Mouse (Mus musculus): Measurements from ENCODE around the gene Tnfrsf13b. TPM values are rescaled to one million over a fixed set of nuclear protein-coding genes. Genes with fewer than 3 reads are reported as not detected.
"Not testable (repeated sequence)": the region's sequence is repeated elsewhere in the genome, so short reads cannot be mapped to it uniquely, and the experiment has no call there.

Gene Tnfrsf13b
- polyA plus RNA-seq, 1 experiment from 2014 or later: 2.2 TPM

DNA sequence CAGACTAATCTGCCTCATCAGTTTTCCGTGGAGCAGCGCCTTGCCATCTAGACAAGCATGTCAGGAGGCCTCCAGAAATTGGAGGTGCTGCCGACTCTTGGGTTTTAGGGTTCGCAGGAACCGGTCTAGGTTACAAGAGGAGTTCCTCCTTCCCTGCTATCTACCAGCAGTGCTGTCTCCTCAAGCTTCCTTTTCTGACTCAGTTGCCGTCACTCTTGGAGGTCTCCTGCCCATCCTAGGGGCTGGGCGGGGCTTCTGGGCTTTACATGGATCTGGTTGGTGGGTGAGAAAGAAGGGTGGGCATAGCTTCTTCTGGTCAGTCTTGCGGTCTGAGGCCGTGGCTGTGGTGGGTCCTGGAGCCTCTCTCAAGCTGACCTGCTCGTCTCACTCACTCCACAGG is 2.8 kb downstream of the Tnfrsf13b start:
- Histone ChIP-seq H3K9me3 (replicated peaks) (no peaks in the 10 kb centered on the region), H3K4me3 (no peak overlapping the region), H3K9ac (no peak overlapping the region), H3K4me1 (replicated peaks) (no peaks in the 10 kb centered on the region), H3K27me3 (replicated peaks) (no peaks in the 10 kb centered on the region), H3K4me2 (no peak overlapping the region), H3K27ac (ENCODE audit: poor library complexity, severe bottlenecking) (no peak overlapping the region), H3K36me3 (no peaks in the 10 kb centered on the region)
- ATAC-seq (ENCODE audit: insufficient number of reproducible peaks, low FRiP score): no peak
- 37% methylated on average over 10 of the region's 10 CpGs for WGBS

DNA sequence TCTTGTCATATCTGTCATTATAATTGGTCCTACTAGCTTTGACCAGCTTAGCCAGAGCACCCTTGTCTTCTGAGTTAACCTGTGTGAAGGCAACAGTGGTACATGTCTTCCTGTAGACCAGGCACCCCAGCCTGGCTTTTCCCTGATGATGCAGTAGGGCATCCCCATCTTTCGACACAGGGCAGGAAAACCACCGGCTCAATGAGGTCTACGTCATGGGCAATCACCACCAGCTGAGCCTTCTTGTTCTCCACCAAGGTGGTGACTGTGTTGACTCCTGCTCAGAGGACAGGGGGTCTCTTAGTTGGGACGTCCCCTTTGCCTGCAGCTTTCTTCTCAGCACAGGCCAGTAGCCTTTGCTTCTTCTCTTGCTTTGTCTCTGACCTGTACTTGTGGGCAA is 4.1 kb downstream of the Tnfrsf13b start:
- not testable (repeated sequence) for H3K4me2 ChIP-seq; H3K4me1 ChIP-seq (replicated peaks); H3K27me3 ChIP-seq (replicated peaks); H3K4me3 ChIP-seq; H3K9me3 ChIP-seq (replicated peaks); H3K36me3 ChIP-seq; H3K27ac ChIP-seq (ENCODE audit: poor library complexity, severe bottlenecking); ATAC-seq (ENCODE audit: insufficient number of reproducible peaks, low FRiP score); H3K9ac ChIP-seq
- WGBS: 75% methylated on average over 4 of the region's 4 CpGs

DNA sequence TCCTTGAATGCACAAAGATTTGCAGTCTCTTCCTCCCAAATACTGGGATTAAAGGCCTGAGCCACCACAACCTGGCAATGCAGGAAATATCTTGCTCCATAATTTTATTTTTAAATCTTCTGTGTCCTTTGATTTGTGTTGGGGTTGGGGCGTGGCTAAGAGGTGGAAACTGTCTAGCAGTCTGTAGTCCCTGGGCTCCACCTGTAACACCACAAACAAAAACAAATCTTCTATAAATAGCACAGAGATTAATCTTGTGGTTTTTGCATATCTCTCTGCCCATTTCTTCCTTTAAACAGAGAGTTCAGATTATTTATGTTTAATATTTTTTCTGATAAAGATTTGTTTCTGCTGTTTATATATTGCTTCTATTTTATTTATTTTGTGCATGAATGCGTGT is 6.4 kb downstream of the Tnfrsf13b start:
- 73% methylated on average over 2 of the region's 2 CpGs for WGBS
- ATAC-seq (ENCODE audit: insufficient number of reproducible peaks, low FRiP score): no peak
- Histone ChIP-seq H3K27me3 (replicated peaks) (no peaks in the 10 kb centered on the region), H3K36me3 (no peaks in the 10 kb centered on the region), H3K27ac (ENCODE audit: poor library complexity, severe bottlenecking) (no peak overlapping the region), H3K4me1 (replicated peaks) (no peaks in the 10 kb centered on the region), H3K9ac (no peak overlapping the region), H3K9me3 (replicated peaks) (no peaks in the 10 kb centered on the region), H3K4me3 (no peak overlapping the region), H3K4me2 (no peak overlapping the region)

GRCm38 (mm10) chr11:61141693-61142092 is 15.1 kb downstream of the Tnfrsf13b start:
- peaks cover 15% of the 10 kb centered on the region for H3K4me1 ChIP-seq (replicated peaks)
- H3K27me3 ChIP-seq (replicated peaks): peaks cover 10% of the 10 kb centered on the region
- H3K9ac ChIP-seq: no peak overlapping the region
- no peak overlapping the region for H3K27ac ChIP-seq (ENCODE audit: poor library complexity, severe bottlenecking)
- WGBS: 67% methylated on average over 2 of the region's 2 CpGs
- H3K4me3 ChIP-seq: no peak overlapping the region
- no peaks in the 10 kb centered on the region for H3K36me3 ChIP-seq
- no peak overlapping the region for H3K4me2 ChIP-seq
- no peaks in the 10 kb centered on the region for H3K9me3 ChIP-seq (replicated peaks)
- no peak for ATAC-seq (ENCODE audit: insufficient number of reproducible peaks, low FRiP score)

DNA sequence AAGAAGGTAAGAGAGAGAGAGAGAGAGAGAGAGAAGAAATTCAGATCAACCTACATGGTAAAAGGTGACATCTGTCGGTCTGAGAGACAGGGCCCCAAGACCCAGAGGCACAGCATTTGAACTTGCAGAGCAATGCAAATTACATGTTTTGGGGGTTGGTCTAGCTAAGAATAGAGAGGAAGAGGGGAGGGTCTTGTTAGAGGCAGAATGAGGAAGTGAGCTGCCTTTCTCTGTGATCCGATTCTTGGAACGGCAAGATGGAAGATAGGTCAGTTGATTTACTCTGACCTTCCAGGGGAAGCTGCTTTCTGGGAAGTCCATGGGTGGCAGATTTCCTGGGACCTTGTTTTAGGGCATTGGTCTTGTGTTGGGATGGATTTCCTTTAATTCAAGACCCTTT is 15.7 kb downstream of the Tnfrsf13b start:
- Histone ChIP-seq H3K36me3 (no peaks in the 10 kb centered on the region), H3K9ac (no peak overlapping the region), H3K4me2 (no peak overlapping the region), H3K27me3 (replicated peaks) (peaks cover 14% of the 10 kb centered on the region), H3K4me3 (no peak overlapping the region), H3K4me1 (replicated peaks) (peaks cover 21% of the 10 kb centered on the region), H3K9me3 (replicated peaks) (no peaks in the 10 kb centered on the region), H3K27ac (ENCODE audit: poor library complexity, severe bottlenecking) (no peak overlapping the region)
- 43% methylated on average over 3 of the region's 3 CpGs for WGBS
- no peak for ATAC-seq (ENCODE audit: insufficient number of reproducible peaks, low FRiP score)

DNA sequence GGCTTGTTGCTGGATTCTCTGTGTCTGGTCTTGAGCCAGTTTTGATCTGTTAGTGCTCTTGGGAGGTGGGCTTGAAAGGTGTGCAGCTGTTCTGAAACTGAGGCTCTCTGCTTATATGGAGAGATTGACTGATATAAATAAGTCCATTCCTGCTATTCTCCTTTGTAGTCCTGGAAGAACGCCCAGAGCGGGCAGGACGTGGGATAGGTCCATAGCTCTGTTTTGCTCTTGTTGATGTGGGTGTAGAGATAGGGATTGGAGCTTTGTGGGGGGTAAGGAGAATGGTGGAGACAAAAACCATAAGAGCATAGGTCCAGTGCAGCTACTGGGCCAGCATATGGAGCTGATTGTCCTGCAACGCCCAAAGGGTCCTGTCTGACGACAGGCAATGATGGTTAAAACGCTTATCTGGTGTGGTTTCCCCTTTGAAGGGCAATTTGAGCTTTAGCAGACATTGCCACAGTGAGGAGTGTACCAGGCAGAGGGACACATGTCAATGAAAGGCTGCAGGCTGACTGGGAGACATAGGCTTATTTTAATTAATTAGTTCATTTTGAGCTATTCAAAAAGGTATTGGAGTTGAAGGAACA is 16.5 kb downstream of the Tnfrsf13b start:
- 51% methylated on average over 6 of the region's 6 CpGs for WGBS
- no peak for ATAC-seq (ENCODE audit: insufficient number of reproducible peaks, low FRiP score)
- Histone ChIP-seq H3K9me3 (replicated peaks) (no peaks in the 10 kb centered on the region), H3K9ac (no peak overlapping the region), H3K27me3 (replicated peaks) (peaks cover 21% of the 10 kb centered on the region), H3K27ac (ENCODE audit: poor library complexity, severe bottlenecking) (no peak overlapping the region), H3K36me3 (no peaks in the 10 kb centered on the region), H3K4me3 (no peak overlapping the region), H3K4me2 (peak overlapping the region; percentile 22), H3K4me1 (replicated peaks) (peaks cover 26% of the 10 kb centered on the region)

GRCm38 (mm10) chr11:61143564-61144469 is 17.3 kb downstream of the Tnfrsf13b start:
- no peak overlapping the region for H3K27ac ChIP-seq (ENCODE audit: poor library complexity, severe bottlenecking)
- no peaks in the 10 kb centered on the region for H3K9me3 ChIP-seq (replicated peaks)
- ATAC-seq (ENCODE audit: insufficient number of reproducible peaks, low FRiP score): no peak
- peaks cover 24% of the 10 kb centered on the region for H3K27me3 ChIP-seq (replicated peaks)
- no peaks in the 10 kb centered on the region for H3K36me3 ChIP-seq
- H3K4me3 ChIP-seq: no peak overlapping the region
- WGBS: 59% methylated on average over 7 of the region's 7 CpGs
- peaks cover 26% of the 10 kb centered on the region for H3K4me1 ChIP-seq (replicated peaks)
- H3K4me2 ChIP-seq: no peak overlapping the region
- H3K9ac ChIP-seq: no peak overlapping the region

GRCm38 (mm10) chr11:61145551-61145950 is 19.0 kb downstream of the Tnfrsf13b start:
- Histone ChIP-seq H3K4me1 (replicated peaks) (peaks cover 26% of the 10 kb centered on the region), H3K4me2 (no peak overlapping the region), H3K27ac (ENCODE audit: poor library complexity, severe bottlenecking) (no peak overlapping the region), H3K9me3 (replicated peaks) (no peaks in the 10 kb centered on the region), H3K36me3 (no peaks in the 10 kb centered on the region), H3K9ac (no peak overlapping the region), H3K4me3 (no peak overlapping the region), H3K27me3 (replicated peaks) (peaks cover 24% of the 10 kb centered on the region)
- no peak for ATAC-seq (ENCODE audit: insufficient number of reproducible peaks, low FRiP score)
- 77% methylated on average over 8 of the region's 8 CpGs for WGBS

GRCm38 (mm10) chr11:61146645-61147299 is 20.2 kb downstream of the Tnfrsf13b start:
- Histone ChIP-seq H3K9me3 (replicated peaks) (no peaks in the 10 kb centered on the region), H3K27me3 (replicated peaks) (peaks cover 24% of the 10 kb centered on the region), H3K4me1 (replicated peaks) (peaks cover 26% of the 10 kb centered on the region), H3K4me2 (peak overlapping the region; percentile 74), H3K4me3 (peak overlapping the region; percentile 40), H3K27ac (ENCODE audit: poor library complexity, severe bottlenecking) (no peak overlapping the region), H3K9ac (peak overlapping the region; percentile 49), H3K36me3 (peaks cover 5% of the 10 kb centered on the region)
- 19% methylated on average over 20 of the region's 20 CpGs for WGBS
- ATAC-seq (ENCODE audit: insufficient number of reproducible peaks, low FRiP score): peak; percentile 33; the same call in 1 of the 2 replicates

GRCm38 (mm10) chr11:61147300-61147683 is 20.7 kb downstream of the Tnfrsf13b start:
- peaks cover 24% of the 10 kb centered on the region for H3K27me3 ChIP-seq (replicated peaks)
- peak overlapping the region; percentile 49 for H3K9ac ChIP-seq
- ATAC-seq (ENCODE audit: insufficient number of reproducible peaks, low FRiP score): peak; percentile 68; the same call in 1 of the 2 replicates
- H3K27ac ChIP-seq (ENCODE audit: poor library complexity, severe bottlenecking): no peak overlapping the region
- peak overlapping the region; percentile 40 for H3K4me3 ChIP-seq
- 5% methylated on average over 32 of the region's 32 CpGs for WGBS
- H3K9me3 ChIP-seq (replicated peaks): no peaks in the 10 kb centered on the region
- peaks cover 10% of the 10 kb centered on the region for H3K36me3 ChIP-seq
- peaks cover 24% of the 10 kb centered on the region for H3K4me1 ChIP-seq (replicated peaks)
- H3K4me2 ChIP-seq: peak overlapping the region; percentile 74
